Mouse (Mus musculus) embryonic stem cell, embryonic (primary cell): ENCODE results near the gene Clmn.

ENCODE experiments used
- CTCF ChIA-PET, 4 experiments: fragments of 300-600 bp in 2 of 4; fragments of 350-600 bp in 2 of 4; sonication (Branson Sonifier 250); formaldehyde crosslinking; loops; one replicate each; lab custom pipeline; 2022; ENCODE audit warnings: inconsistent platforms in 2 of 4; lab: Charles Lee
- POLR2A ChIA-PET, 4 experiments: fragments of 300-600 bp in 2 of 4; fragments of 350-600 bp in 2 of 4; sonication (Branson Sonifier 250); formaldehyde crosslinking; loops; one replicate each; lab custom pipeline; 2022; ENCODE audit warnings: antibody characterized with exemption in 4 of 4, inconsistent platforms in 1 of 4; lab: Charles Lee

The Clmn gene

GRCm38 (mm10) chr12:104740841-104741787, 123.8 kb downstream of the Clmn start:
- POLR2A ChIA-PET, result interaction anchor here in 1 of 4 experiments (0.9 to 9.6 kb wide), 5 partner anchors 11 to 26 kb away, joined by 3 to 65 read pairs (median 4); no protein-coding TSS in a partner anchor

DNA sequence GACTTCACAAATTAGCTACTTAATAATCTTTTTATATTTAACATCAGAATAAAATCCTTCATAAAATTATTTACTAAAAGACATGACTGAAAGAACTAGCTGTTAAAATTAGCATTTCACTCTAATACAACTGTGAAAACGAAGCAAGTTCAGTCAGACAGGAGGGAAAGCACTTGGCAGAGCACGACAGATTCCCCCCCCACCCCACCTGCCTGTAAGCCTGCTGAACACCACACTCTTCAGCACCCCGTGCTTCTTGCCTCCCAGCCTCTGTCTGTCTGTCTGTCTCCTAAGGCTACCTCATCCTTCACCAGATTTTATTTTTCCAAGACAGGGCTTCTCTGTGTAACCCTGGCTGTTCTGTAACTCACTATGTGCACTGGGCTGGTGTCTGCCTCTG, 125.9 kb downstream of the Clmn start:
- ChIA-PET CTCF (no interaction called here), POLR2A (interaction anchor here (0.7 to 1.8 kb wide), 7 partner anchors 9 to 125 kb away, joined by 3 to 8 read pairs (median 3); no protein-coding TSS in a partner anchor)

More at GRCm38 (mm10) chr12:104740841-104741787, 123.8 kb downstream of the Clmn start:
- CTCF ChIA-PET, result interaction anchor here in 1 of 4 experiments (1.3 to 2.0 kb wide), 2 partner anchors 199 kb away, joined by 3 to 5 read pairs; no protein-coding TSS in a partner anchor

- POLR2A ChIA-PET, result interaction anchor here in 3 of 4 experiments (0.7 to 1.8 kb wide), 7 partner anchors 9 to 125 kb away, joined by 3 to 8 read pairs (median 3); no protein-coding TSS in a partner anchor
- CTCF ChIA-PET, result no interaction called here
Observed at GRCm38 (mm10) chr12:104738446-104738845, 126.4 kb downstream of the Clmn start.

DNA sequence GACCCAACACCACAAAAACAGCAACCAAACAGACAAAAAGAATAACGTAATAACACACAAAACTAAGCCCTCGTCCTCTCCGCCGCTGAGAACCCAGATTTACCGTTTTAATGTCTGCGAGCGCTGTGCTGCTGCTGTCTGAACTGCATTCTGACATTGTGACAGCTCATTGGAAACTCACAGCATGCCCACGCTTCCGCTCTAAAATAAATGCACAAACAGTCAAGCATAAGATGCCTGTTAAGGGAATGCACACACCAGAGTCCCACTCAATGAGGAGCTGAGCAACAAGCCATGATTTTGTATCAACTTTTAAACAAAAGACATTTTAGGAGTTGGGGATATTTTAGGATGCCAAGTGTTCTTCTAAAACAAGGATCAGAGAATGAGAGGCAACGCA, 127.2 kb downstream of the Clmn start:
- ChIA-PET POLR2A (interaction anchor here in 2 of 4 experiments (0.9 to 1.2 kb wide), 4 partner anchors 10 to 40 kb away, joined by 3 to 4 read pairs (median 3); no protein-coding TSS in a partner anchor), CTCF (no interaction called here)

DNA sequence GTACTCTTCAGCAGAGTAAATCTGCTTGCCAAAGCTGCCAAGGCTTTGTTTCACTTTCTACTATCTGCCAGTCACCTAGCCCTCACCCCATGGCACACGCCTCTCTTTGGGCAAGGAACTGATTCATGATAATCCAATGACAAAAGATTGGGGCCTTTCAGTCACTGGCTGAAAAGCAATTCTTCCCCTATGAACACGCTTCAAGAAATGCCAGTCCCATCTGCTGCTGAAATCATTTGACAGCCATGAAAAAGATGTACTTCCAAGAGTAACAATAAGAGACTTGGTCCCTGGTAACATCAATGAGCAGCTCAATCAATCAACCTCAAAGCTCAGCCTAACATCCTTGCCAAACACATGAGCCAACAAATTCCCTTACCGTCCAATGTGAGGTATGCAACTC, 128.9 kb downstream of the Clmn start:
- POLR2A ChIA-PET, result interaction anchor here in 1 of 4 experiments (0.6 kb wide), 1 partner anchor 160 kb away, joined by 3 read pairs; no protein-coding TSS in a partner anchor

DNA sequence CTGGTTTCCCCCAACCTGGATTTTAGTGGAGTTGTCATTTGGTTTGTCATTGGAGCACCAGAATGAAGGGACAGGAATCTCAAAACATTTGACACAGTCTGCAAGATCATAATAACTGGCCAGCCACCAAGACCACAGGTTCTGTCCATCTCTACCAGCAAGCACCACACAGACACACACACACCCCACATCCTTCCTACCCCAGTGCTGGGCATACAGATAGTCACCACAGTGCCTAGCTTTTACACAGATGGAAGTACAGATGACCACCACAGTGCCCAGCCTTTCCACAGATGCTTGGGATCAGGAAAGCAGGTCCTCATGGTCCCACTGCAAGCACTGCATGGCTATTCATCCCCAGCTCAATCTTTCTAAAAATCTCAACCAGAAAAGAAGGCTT, 131.7 kb downstream of the Clmn start:
- CTCF ChIA-PET, result no interaction called here
- POLR2A ChIA-PET, result interaction anchor here in 1 of 4 experiments (0.7 to 1.7 kb wide), 2 partner anchors 11 to 19 kb away, joined by 3 to 5 read pairs; partner anchors contain the start of gene Dicer1

More for the DNA sequence above, 128.9 kb downstream of the Clmn start:
- CTCF ChIA-PET, result no interaction called here

DNA sequence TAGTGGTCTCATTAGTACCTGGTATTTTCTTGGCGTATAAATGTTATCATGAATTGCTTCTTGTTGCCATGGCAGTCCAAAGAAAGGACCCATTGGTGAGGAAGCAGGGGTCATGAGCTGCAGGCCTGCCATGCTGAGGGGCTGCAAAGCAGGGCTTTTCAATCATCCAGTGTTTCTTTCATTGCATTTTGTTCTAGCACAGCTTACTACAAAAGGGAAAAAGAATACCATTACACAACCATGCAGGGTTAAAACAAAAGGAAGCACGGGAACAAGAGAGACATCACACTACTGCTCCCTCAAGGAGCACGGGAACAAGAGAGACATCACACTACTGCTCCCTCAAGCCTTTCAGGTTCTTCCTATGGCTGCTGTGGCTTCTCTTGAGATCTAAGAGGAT, 133.1 kb downstream of the Clmn start:
- ChIA-PET POLR2A (interaction anchor here in 3 of 4 experiments (0.6 to 1.7 kb wide), 3 partner anchors 20 to 208 kb away, joined by 3 to 5 read pairs (median 3); partner anchors contain the start of gene Dicer1 (in 2 of the 3)), CTCF (no interaction called here)

DNA sequence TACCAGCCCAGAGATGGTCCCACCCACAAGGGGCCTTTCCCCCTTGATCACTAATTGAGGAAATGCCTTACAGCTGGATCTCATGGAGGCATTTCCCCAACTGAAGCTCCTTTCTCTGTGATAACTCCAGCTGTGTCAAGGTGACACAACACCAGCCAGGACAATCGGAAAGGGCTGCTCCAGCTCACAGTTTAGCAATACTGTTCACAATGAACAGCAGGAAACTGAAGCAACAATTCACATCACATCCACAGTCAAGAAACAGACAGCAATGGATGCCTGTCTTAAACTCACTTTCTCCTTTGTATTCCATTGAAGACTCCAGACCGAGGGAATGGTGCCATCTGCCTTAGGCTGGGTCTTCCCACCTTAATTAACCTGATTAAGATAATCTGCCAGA, 138.4 kb downstream of the Clmn start:
- CTCF ChIA-PET, result interaction anchor here in 2 of 4 experiments (0.6 to 1.5 kb wide), 2 partner anchors 210 to 1043 kb away, joined by 3 read pairs; no protein-coding TSS in a partner anchor
- POLR2A ChIA-PET, result interaction anchor here in 2 of 4 experiments (0.8 to 1.3 kb wide), 3 partner anchors 8 to 28 kb away, joined by 3 read pairs; no protein-coding TSS in a partner anchor

DNA sequence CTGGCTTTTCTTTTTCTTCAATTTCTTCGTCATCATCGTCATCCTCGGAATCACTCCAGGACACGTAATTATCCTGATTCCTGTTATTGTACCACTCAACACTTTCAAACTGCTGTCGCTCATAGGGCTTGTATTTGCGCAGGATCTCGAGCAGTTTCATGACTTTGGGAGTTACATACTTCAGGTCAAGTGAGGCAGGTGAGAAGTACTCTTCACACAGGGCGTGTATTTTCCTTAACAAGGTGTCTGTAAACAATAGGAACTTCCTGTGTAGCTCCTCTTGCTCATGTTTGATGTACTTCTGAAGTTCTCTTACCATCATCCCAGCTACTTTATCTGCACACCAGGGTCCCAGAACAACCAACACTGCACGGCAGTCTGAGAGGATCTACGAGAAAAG, 142.8 kb downstream of the Clmn start:
- CTCF ChIA-PET, result interaction anchor here in 2 of 4 experiments (0.5 to 0.8 kb wide), 2 partner anchors 122 to 1228 kb away, joined by 3 to 9 read pairs; no protein-coding TSS in a partner anchor
- POLR2A ChIA-PET, result interaction anchor here in 3 of 4 experiments (0.6 to 1.1 kb wide), 4 partner anchors 8 to 173 kb away, joined by 3 read pairs; no protein-coding TSS in a partner anchor

DNA sequence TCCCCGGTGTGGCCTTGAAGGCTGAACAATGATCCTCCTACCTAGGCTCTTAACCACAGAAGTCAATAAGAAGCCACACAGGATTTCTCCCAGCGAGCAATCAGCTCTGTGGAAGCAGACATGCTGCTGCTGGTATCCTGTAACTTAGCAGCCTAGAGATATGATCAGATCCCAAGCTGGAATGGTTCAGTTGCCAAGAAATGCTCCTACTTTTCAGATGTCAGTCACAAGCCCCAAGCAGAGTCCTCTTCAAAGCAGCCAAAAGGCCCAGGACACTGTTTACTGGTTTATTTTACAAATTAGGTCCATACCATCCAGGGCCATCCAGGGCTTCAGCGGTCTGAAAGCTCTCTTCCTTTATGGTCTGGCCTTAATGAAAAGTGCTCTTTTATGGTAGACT, 143.9 kb downstream of the Clmn start:
- ChIA-PET POLR2A (interaction anchor here in 2 of 4 experiments (0.6 to 1.7 kb wide), 5 partner anchors 11 to 235 kb away, joined by 3 to 8 read pairs (median 5); no protein-coding TSS in a partner anchor), CTCF (interaction anchor here in 1 of 4 experiments (0.8 kb wide), 1 partner anchor 21 kb away, joined by 3 read pairs; no protein-coding TSS in a partner anchor)

DNA sequence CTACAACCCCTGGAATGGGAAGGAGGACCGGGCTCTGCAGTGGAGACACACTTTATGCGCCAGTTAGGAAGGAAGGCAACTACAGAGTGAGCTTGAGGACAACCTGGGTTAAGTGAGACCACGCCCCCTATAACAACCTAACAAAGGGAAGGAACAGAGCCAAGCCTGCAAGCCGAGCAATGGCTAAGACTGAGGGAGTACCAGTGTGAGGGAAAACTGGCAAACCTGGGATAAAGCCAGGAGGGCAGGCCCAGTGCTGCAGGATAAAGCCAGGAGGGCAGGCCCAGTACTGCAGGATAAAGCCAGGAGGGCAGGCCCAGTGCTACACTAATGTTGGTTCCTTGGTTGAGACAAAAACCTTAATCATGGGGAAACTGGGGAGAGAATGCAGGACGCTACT, 145.9 kb downstream of the Clmn start:
- ChIA-PET CTCF (interaction anchor here in 3 of 4 experiments (0.7 to 1.6 kb wide), 6 partner anchors 19 to 1002 kb away, joined by 3 to 4 read pairs (median 3); no protein-coding TSS in a partner anchor), POLR2A (interaction anchor here in 2 of 4 experiments (0.6 to 1.2 kb wide), 7 partner anchors 8 to 216 kb away, joined by 3 to 4 read pairs (median 3); no protein-coding TSS in a partner anchor)

DNA sequence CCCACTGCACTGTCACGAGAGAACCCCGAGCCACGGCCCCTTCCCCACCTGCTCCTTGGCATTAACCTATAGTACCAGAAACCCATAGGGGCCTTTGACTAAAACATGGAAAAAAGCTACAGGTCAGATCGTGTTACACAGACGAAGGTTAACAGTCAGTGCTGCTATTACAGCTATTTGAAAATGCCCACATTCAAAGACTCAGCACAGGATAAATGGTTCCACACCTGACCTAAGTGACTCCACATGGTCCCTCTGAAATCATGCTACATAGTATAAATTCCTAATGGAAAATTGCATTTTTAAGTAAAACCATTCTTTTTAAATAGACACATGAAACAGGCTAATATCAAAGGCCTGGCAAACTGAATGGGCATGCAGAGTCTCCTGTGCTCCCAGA, 148.5 kb downstream of the Clmn start:
- CTCF ChIA-PET, result interaction anchor here in 2 of 4 experiments (1.3 to 2.0 kb wide), 3 partner anchors 17 to 223 kb away, joined by 3 to 6 read pairs (median 5); no protein-coding TSS in a partner anchor
- POLR2A ChIA-PET, result interaction anchor here in 3 of 4 experiments (0.6 to 1.5 kb wide), 8 partner anchors 10 to 125 kb away, joined by 3 to 5 read pairs (median 3); no protein-coding TSS in a partner anchor

- CTCF ChIA-PET, result interaction anchor here in 3 of 4 experiments (1.1 to 2.0 kb wide), 3 partner anchors 16 to 276 kb away, joined by 3 to 6 read pairs (median 5); no protein-coding TSS in a partner anchor
- POLR2A ChIA-PET, result interaction anchor here in 2 of 4 experiments (1.3 to 1.5 kb wide), 4 partner anchors 9 to 46 kb away, joined by 3 to 5 read pairs (median 4); no protein-coding TSS in a partner anchor
Observed at GRCm38 (mm10) chr12:104715453-104715852, 149.4 kb downstream of the Clmn start.
